Mouse (Mus musculus): ENCODE measurements at regions not wholly inside any gene's neighbourhood (a gene's known extent, or its start where the extent isn't known, plus 50 kb on each side); places are given as distances from the start of the nearest gene placed in this dataset.

- no peaks in the 10 kb centered on the region for H3K79me2 ChIP-seq (replicated peaks; ENCODE audit: control insufficient read depth, extremely low read depth, insufficient read depth, poor library complexity, severe bottlenecking)
- in situ Hi-C loops (cut with MboI; ENCODE audit: low pct_ligation_motif_present, low pct_unique_long_range_greater_than_20kb, low sequenced_read_pairs) (no loop called here), dilution Hi-C loops (cut with MboI; ENCODE audit: extremely low pct_ligation_motif_present, extremely low pct_unique_long_range_greater_than_20kb, low sequenced_read_pairs) (no loop called here)
- H3K9me3 ChIP-seq (replicated peaks; ENCODE audit: low read length), result no peaks in the 10 kb centered on the region
- no peaks in the 10 kb centered on the region for H3K27me3 ChIP-seq (replicated peaks)
- H3K4me3 ChIP-seq (replicated peaks in 1 of 3; ENCODE audit: low read depth in 2 of 3, low read length in 2 of 3, poor library complexity in 1 of 3), result no peak overlapping the region
- DNase-seq (ENCODE audit: extremely low read depth), result no peak
- H3K4me1 ChIP-seq (ENCODE audit: control insufficient read depth in 1 of 2, insufficient read depth in 2 of 2), result peaks cover 5 to 19% of the 10 kb centered on the region in 2 experiments
- TF ChIP-seq RAD21 (IDR thresholded peaks at IDR 0.05; ENCODE audit: low read depth, low read length), result no peak
- TF ChIP-seq CTCF (conservative IDR thresholded peaks at IDR 0.05 in 1 of 2, IDR thresholded peaks at IDR 0.05 in 1 of 2; ENCODE audit: low read depth in 2 of 2, low read length in 2 of 2), result no peak
- no peak for TF ChIP-seq ELF1 (IDR thresholded peaks at IDR 0.05; ENCODE audit: low read depth, low read length)
- TF ChIP-seq EP300 (IDR thresholded peaks at IDR 0.05; ENCODE audit: low read length), result no peak
- TF ChIP-seq BHLHE40 (IDR thresholded peaks at IDR 0.05; ENCODE audit: low read depth, low read length), result no peak
- no peak for TF ChIP-seq SIN3A (IDR thresholded peaks at IDR 0.05; ENCODE audit: low read length)
- TF ChIP-seq MAZ (IDR thresholded peaks at IDR 0.05; ENCODE audit: low read depth, low read length), result no peak
- TF ChIP-seq NRF1 (IDR thresholded peaks at IDR 0.05; ENCODE audit: low read depth, low read length), result no peak
- TF ChIP-seq MXI1 (IDR thresholded peaks at IDR 0.05; ENCODE audit: low read depth, low read length), result no peak
- no peak overlapping the region for H3K4me2 ChIP-seq (ENCODE audit: insufficient read depth, low read depth, poor library complexity, severe bottlenecking)
- H3K36me3 ChIP-seq (replicated peaks in 1 of 2; ENCODE audit: control insufficient read depth in 1 of 2, insufficient read depth in 1 of 2, low read length in 1 of 2), result no peaks in the 10 kb centered on the region
- no peak overlapping the region for H3K27ac ChIP-seq (ENCODE audit: insufficient read depth, low read depth)
- H3K9ac ChIP-seq (ENCODE audit: insufficient read depth, low read depth), result no peak overlapping the region
Measured at GRCm38 (mm10) chr3:21813401-21813800, 263.1 kb upstream of the Tbl1xr1 start.

- in situ Hi-C loops (cut with MboI; ENCODE audit: low pct_ligation_motif_present, low pct_unique_long_range_greater_than_20kb, low sequenced_read_pairs), result no loop called here
Measured at GRCm38 (mm10) chr3:21816968-21817858, 259.2 kb upstream of the Tbl1xr1 start.

More at GRCm38 (mm10) chr3:21816968-21817858, 259.2 kb upstream of the Tbl1xr1 start:
- no peak for TF ChIP-seq ETS1 (conservative IDR thresholded peaks at IDR 0.05; ENCODE audit: low read depth, low read length)
- no peak for TF ChIP-seq MAX (IDR thresholded peaks at IDR 0.05; ENCODE audit: low read length)
- TF ChIP-seq MEF2A (IDR thresholded peaks at IDR 0.05; ENCODE audit: borderline replicate concordance, low read depth, low read length), result no peak
- TF ChIP-seq ZKSCAN1 (IDR thresholded peaks at IDR 0.05; ENCODE audit: borderline replicate concordance, low read depth, low read length), result no peak
- TF ChIP-seq TBP (conservative IDR thresholded peaks at IDR 0.05; ENCODE audit: low read depth, low read length), result no peak
- TF ChIP-seq ELF1 (IDR thresholded peaks at IDR 0.05; ENCODE audit: low read depth, low read length), result no peak
- no peak for TF ChIP-seq MXI1 (IDR thresholded peaks at IDR 0.05; ENCODE audit: low read depth, low read length)
- TF ChIP-seq JUN (IDR thresholded peaks at IDR 0.05; ENCODE audit: insufficient read depth, low read depth, low read length), result no peak
- no peak for TF ChIP-seq NRF1 (IDR thresholded peaks at IDR 0.05; ENCODE audit: low read depth, low read length)
- no peak for TF ChIP-seq POLR2A (IDR thresholded peaks at IDR 0.05; ENCODE audit: low read depth, low read length)
- no peak for TF ChIP-seq RCOR1 (conservative IDR thresholded peaks at IDR 0.05; ENCODE audit: low read depth, low read length)
- TF ChIP-seq POLR2AphosphoS2 (IDR thresholded peaks at IDR 0.05; ENCODE audit: low read depth, low read length), result no peak
- Histone ChIP-seq H3K4me1 (ENCODE audit: control insufficient read depth in 1 of 2, insufficient read depth in 2 of 2) (no peaks in the 10 kb centered on the region), H3K9me3 (replicated peaks; ENCODE audit: low read length) (no peaks in the 10 kb centered on the region), H3K4me3 (replicated peaks in 1 of 3; ENCODE audit: low read depth in 2 of 3, low read length in 2 of 3, poor library complexity in 1 of 3) (no peak overlapping the region), H3K27ac (ENCODE audit: insufficient read depth, low read depth) (no peak overlapping the region), H3K36me3 (replicated peaks in 1 of 2; ENCODE audit: control insufficient read depth in 1 of 2, insufficient read depth in 1 of 2, low read length in 1 of 2) (no peaks in the 10 kb centered on the region), H3K79me2 (replicated peaks; ENCODE audit: control insufficient read depth, extremely low read depth, insufficient read depth, poor library complexity, severe bottlenecking) (no peaks in the 10 kb centered on the region), H3K27me3 (replicated peaks) (no peaks in the 10 kb centered on the region), H3K9ac (ENCODE audit: insufficient read depth, low read depth) (no peak overlapping the region), H3K4me2 (ENCODE audit: insufficient read depth, low read depth, poor library complexity, severe bottlenecking) (no peak overlapping the region)
- DNase-seq (ENCODE audit: extremely low read depth), result no peak
- dilution Hi-C loops (cut with MboI; ENCODE audit: extremely low pct_ligation_motif_present, extremely low pct_unique_long_range_greater_than_20kb, low sequenced_read_pairs), result no loop called here

Measured in CH12.LX (cell line).